Mouse (Mus musculus): ENCODE data around the gene Tpo. TPM values are rescaled to one million over a fixed set of nuclear protein-coding genes. Genes with fewer than 3 reads are reported as not detected.

Gene Tpo
- not detected for polyA plus RNA-seq (2015; fragmentation: Illumina TruSeq; extraction: RNeasy Lipid Tissue Mini Kit (QIAGEN cat#74804); ENCODE audit: insufficient read depth, low replicate concordance)

DNA sequence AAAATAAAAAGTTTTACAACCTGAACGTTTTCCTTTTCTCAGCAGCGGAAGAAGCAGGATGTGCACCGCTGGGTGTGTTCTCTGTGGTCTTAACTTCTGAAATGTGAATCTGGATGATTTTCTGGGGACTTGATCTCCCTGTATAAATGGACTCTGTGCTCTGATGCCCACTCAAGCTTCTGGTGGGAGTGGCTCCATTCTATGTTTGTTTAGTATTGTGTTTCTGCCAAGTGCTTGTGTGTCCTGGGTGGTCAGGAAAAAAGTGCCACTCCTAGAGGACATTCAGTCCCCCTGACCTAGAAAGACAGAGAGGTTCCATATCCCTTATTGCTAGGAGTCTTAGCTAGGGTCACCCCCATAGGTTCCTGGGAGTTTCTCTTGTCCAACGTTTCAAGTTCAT lies at the start of gene Tpo:
Gene Tpo, minus strand, starts transcription at position 101 of the 400 bp plus-strand sequence.

Other genes with a start within 250 kb of the Tpo start
- 5.1 TPM for gene Pxdn, start 195.0 kb downstream of the Tpo start, polyA plus RNA-seq (2015; fragmentation: Illumina TruSeq; extraction: RNeasy Lipid Tissue Mini Kit (QIAGEN cat#74804); ENCODE audit: insufficient read depth, low replicate concordance)
- gene Sntg2, start 240.8 kb upstream of the Tpo start, polyA plus RNA-seq (2015; fragmentation: Illumina TruSeq; extraction: RNeasy Lipid Tissue Mini Kit (QIAGEN cat#74804); ENCODE audit: insufficient read depth, low replicate concordance) = 0.59 TPM

Measured in spleen, adult 10 weeks (tissue).